Mouse (Mus musculus): ENCODE measurements at regions not wholly inside any gene's neighbourhood (a gene's known extent, or its start where the extent isn't known, plus 50 kb on each side); places are given as distances from the start of the nearest gene placed in this dataset.

GRCm38 (mm10) chr8:103238456-103238970, 453.1 kb upstream of the Cdh11 start:
- TF ChIP-seq CTCF (IDR thresholded peaks at IDR 0.05; ENCODE audit: low read depth, low read length) = no peak
- TF ChIP-seq GATA1 (IDR thresholded peaks at IDR 0.05; ENCODE audit: borderline replicate concordance, low read length) = no peak
- TF ChIP-seq POLR2AphosphoS5 (IDR thresholded peaks at IDR 0.05; ENCODE audit: insufficient replicate concordance, low read depth, low read length) = no peak
- TF ChIP-seq TAL1 (conservative IDR thresholded peaks at IDR 0.05; ENCODE audit: low read depth, low read length) = no peak

Measured in G1E (cell line).